Mouse (Mus musculus) G1E (cell line): ENCODE data around the gene Slc37a3. TPM values are rescaled to one million over a fixed set of nuclear protein-coding genes. Genes with fewer than 3 reads are reported as not detected.
A peak's percentile ranks its signal among the peaks of the same experiment; 100 is the strongest.

Experiments used
- ATAC-seq: 2 replicates; pipeline ENCODE4 v1.8.0; 2016; ENCODE audit warnings: mild to moderate bottlenecking; ENCODE audit not compliant: insufficient number of reproducible peaks, poor library complexity, low FRiP score, severe bottlenecking; ENCODE audit errors: extremely low read depth
- DNase-seq: peaks from one replicate; pipeline ENCODE4 v3.0.0; 2012; ENCODE audit warnings: low spot score
- H3K27me3 ChIP-seq: 2 replicates; pipeline ENCODE4 v1.6.1; 2012; ENCODE audit warnings: mild to moderate bottlenecking, low read length, inconsistent platforms; ENCODE audit not compliant: insufficient read depth
- H3K36me3 ChIP-seq: replicated peaks from 2 replicates; pipeline ENCODE3; 2012; ENCODE audit warnings: mild to moderate bottlenecking, inconsistent platforms
- H3K4me1 ChIP-seq: 2 replicates; pipeline ENCODE4 v1.6.1; 2012; ENCODE audit warnings: low read depth, low read length, inconsistent platforms, mixed read lengths; ENCODE audit not compliant: insufficient read depth
- H3K4me3 ChIP-seq: 2 replicates; pipeline ENCODE4 v1.5.1; 2012; ENCODE audit warnings: low read depth, mild to moderate bottlenecking, inconsistent platforms, low read length, moderate library complexity, mixed read lengths
- H3K9me3 ChIP-seq: replicated peaks from 2 replicates; pipeline ENCODE4 v1.6.1; 2012; ENCODE audit warnings: inconsistent platforms
- CTCF ChIP-seq: IDR thresholded peaks from 2 replicates; pipeline ENCODE4 v1.5.1; 2012; ENCODE audit warnings: low read depth, low read length, inconsistent platforms, mixed read lengths
- GATA1 ChIP-seq: IDR thresholded peaks from 2 replicates; pipeline ENCODE4 v1.6.1; 2012; ENCODE audit warnings: borderline replicate concordance, low read length, inconsistent platforms, mixed read lengths
- GATA2 ChIP-seq: IDR thresholded peaks from 2 replicates; pipeline ENCODE4 v1.6.1; 2012; ENCODE audit warnings: low read depth, low read length, inconsistent platforms, borderline replicate concordance
- POLR2AphosphoS5 ChIP-seq: IDR thresholded peaks from 2 replicates; pipeline ENCODE4 v1.6.1; 2012; ENCODE audit warnings: low read depth, low read length, inconsistent platforms; ENCODE audit not compliant: insufficient replicate concordance
- TAL1 ChIP-seq: conservative IDR thresholded peaks from 2 replicates; pipeline ENCODE4 v1.6.1; 2012; ENCODE audit warnings: low read depth, low read length, inconsistent platforms, mixed read lengths
- polyA plus RNA-seq: library from polyadenylated mRNA; stranded (reverse); fragments of >175 nt; gene quantifications from 2 replicates; pipeline ENCODE4 v1.2.3, GENCODE M21; 2012
- total RNA-seq, 2 experiments: library from RNA; stranded (forward) in 1 of 2; stranded (reverse) in 1 of 2; fragments of 200-1000 nt in 1 of 2; fragments of >200 nt in 1 of 2; fragmentation: Nextera tagmentation in 1 of 2; gene quantifications; 2 replicates each; pipeline ENCODE4 v1.2.3; 2014 to 2017

The Slc37a3 gene
- total and polyA plus RNA-seq, 3 experiments = 2.1 to 22.4 (median 18.0) TPM

DNA sequence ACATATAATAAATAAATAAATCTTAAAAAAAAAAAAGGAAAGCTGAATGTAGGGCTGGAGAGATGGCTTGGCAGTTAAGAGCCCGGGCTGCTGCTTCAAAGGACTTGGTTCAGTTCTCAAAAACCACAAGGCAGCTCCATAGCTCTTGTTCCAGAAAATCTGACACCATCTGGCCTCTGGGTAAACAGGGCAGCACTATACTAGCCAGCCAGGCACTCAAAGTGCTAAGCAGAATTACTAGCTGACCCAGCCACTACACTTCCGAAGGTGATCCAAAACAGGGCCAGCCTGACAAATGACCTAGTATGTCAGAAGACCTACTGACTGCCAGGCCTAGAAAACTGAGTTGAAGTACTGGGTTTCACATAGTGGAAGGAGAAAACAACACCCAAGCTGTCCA, 25.7 kb upstream of the Slc37a3 start:
- H3K36me3 ChIP-seq = peaks cover 90% of the 10 kb centered on the region
- TF ChIP-seq CTCF (no peak), POLR2AphosphoS5 (no peak), GATA1 (no peak), TAL1 (no peak), GATA2 (no peak)
- ATAC-seq (no peak), DNase-seq (no peak)
- peaks cover 5% of the 10 kb centered on the region; the same call in 1 of the 2 replicates for H3K4me1 ChIP-seq
- H3K27me3 ChIP-seq = no peaks in the 10 kb centered on the region
- H3K9me3 ChIP-seq = no peaks in the 10 kb centered on the region
- H3K4me3 ChIP-seq = no peak overlapping the region

DNA sequence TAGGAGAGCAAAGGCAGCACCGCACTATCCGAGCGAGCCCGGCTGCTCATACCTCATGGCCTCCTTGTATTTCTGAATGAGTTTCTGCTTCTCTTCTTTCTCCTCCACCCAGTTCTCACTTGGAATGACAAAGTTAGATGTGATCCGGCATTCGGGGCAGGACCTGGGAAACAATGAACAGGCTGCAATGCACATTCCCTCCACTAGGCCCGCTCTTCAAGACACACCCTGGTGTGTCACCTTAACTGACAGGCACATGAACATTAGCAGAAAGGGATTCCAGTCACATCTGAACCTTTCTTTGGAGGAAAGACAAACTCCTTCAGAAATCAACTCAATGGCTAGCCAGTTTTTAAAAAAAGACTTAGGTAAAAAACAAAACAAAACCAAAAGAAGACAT, 22.9 kb upstream of the Slc37a3 start:
- DNase-seq (no peak), ATAC-seq (no peak)

DNA sequence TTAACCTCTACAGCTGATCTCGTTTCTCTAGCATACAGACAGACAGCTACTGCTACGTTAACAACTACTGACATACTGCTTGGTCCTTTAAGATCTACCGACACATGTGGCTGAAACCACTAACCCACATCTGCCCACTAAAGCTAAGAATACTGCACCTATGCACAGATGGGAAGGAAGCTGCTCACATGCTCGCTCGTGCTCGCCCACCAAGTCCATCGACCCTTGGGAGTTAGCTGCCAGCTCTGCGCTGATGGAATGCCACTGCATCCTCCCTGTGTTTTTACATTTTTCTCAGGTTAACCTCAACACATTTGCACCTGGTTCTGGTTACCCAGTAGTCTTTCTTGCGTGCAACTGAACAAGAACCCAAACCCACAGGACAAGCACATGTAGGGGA, 20.9 kb upstream of the Slc37a3 start:
- DNase-seq (no peak), ATAC-seq (no peak)
- Histone ChIP-seq H3K4me3 (no peak overlapping the region), H3K9me3 (no peaks in the 10 kb centered on the region), H3K4me1 (no peaks in the 10 kb centered on the region), H3K27me3 (no peaks in the 10 kb centered on the region), H3K36me3 (peaks cover 82% of the 10 kb centered on the region)
- no peak for TF ChIP-seq TAL1
- no peak for TF ChIP-seq GATA1
- no peak for TF ChIP-seq POLR2AphosphoS5
- no peak for TF ChIP-seq CTCF

More for the DNA sequence above, 22.9 kb upstream of the Slc37a3 start:
- H3K36me3 ChIP-seq = peaks cover 95% of the 10 kb centered on the region
- no peak overlapping the region for H3K4me3 ChIP-seq
- H3K4me1 ChIP-seq = no peaks in the 10 kb centered on the region
- no peaks in the 10 kb centered on the region for H3K9me3 ChIP-seq
- no peaks in the 10 kb centered on the region for H3K27me3 ChIP-seq
- TF ChIP-seq CTCF = peak; percentile 30; the same call in 1 of the 2 replicates
- TF ChIP-seq GATA2 = no peak

DNA sequence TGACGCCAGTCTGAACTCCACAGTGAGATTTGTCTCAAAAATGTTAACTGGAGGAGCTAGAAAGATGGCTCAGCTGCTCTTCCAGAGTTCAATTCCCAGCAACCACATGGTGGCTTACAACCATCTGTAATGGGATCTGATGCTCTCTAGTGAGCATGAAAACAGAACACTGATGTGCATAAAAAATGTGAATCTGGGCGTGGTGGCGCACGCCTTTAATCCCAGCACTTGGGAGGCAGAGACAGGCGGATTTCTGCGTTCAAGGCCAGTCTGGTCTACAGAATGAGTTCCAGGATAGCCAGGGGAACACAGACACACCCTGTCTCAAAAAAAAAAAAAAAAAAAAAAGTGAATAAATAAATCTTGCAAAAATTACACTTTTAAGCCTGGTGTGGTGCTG, 19.6 kb upstream of the Slc37a3 start:
- Histone ChIP-seq H3K4me1 (no peaks in the 10 kb centered on the region), H3K9me3 (no peaks in the 10 kb centered on the region), H3K36me3 (peaks cover 71% of the 10 kb centered on the region), H3K27me3 (no peaks in the 10 kb centered on the region), H3K4me3 (no peak overlapping the region)
- ATAC-seq (no peak), DNase-seq (no peak)
- TF ChIP-seq POLR2AphosphoS5 (no peak), TAL1 (no peak), CTCF (no peak), GATA1 (no peak), GATA2 (no peak)

DNA sequence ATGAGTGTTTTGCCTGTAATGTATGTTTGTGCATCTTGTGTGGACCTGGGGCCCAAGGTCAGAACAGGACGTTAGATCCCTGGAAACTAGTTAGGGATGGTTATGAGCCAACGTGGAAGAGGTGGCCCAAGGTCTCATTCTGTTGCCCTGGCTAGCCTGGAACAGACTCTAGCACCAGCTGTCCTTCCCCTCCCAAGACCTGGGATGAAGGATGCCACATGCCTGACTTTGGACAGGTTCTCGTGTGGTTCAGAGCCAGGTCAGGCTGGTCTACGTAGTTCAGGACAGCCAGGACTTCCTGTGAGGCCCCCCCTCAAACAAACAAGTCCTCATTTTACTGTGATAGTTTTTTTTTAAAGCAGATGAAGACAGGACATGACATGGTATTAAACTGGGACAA, 18.4 kb upstream of the Slc37a3 start:
- no peaks in the 10 kb centered on the region for H3K4me1 ChIP-seq
- H3K4me3 ChIP-seq = no peak overlapping the region
- no peaks in the 10 kb centered on the region for H3K27me3 ChIP-seq
- no peaks in the 10 kb centered on the region for H3K9me3 ChIP-seq
- ATAC-seq (no peak), DNase-seq (no peak)
- H3K36me3 ChIP-seq = peaks cover 60% of the 10 kb centered on the region
- TF ChIP-seq GATA1 (no peak), CTCF (no peak), GATA2 (no peak), TAL1 (no peak), POLR2AphosphoS5 (no peak)

DNA sequence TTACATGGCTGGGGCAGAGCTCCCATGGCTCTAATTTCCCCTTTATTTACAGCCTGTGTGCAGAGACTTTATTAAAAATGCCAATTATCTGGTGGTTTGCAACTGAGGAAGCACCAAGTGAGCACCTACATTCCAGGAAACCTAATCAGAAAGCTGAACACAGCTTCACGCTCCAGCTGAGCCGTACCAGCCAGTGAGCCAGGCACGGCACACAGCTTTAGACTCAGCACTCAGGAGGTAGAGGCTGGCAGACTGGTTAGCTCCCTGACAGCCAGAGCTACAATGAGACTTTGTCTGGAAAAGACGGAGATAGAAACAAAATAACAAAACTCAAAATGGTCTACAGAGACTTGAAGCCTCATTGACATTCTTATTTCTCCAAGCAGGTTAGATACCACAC, 18.0 kb upstream of the Slc37a3 start:
- Histone ChIP-seq H3K4me3 (no peak overlapping the region), H3K36me3 (peaks cover 58% of the 10 kb centered on the region), H3K27me3 (no peaks in the 10 kb centered on the region), H3K9me3 (no peaks in the 10 kb centered on the region), H3K4me1 (no peaks in the 10 kb centered on the region)
- DNase-seq (no peak), ATAC-seq (no peak)
- TF ChIP-seq POLR2AphosphoS5 (no peak), GATA2 (no peak), GATA1 (no peak), TAL1 (no peak), CTCF (no peak)

DNA sequence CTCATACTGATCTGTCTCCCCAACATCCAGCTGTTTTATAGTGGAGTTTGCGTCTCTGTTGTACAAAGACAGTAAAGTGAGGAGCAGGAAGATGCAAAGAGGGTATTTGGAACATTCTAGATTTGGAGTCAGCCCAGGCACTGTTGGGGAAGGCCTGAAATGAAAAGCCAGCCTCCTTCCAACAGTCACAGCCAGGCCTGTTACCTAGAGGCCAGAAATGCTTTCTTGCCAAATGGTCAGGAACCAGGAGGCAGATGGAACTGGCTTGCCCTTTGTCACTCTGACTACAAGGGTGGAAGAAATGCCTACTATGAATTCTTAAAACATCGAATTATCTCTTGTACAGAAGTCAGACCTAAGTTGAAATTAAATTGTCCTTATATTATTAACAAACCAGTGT, 12.5 kb upstream of the Slc37a3 start:
- TF ChIP-seq GATA1 (no peak), CTCF (no peak), POLR2AphosphoS5 (no peak), GATA2 (no peak), TAL1 (no peak)
- no peak for ATAC-seq

More for the DNA sequence above, 12.5 kb upstream of the Slc37a3 start:
- H3K27me3 ChIP-seq = peaks cover 19% of the 10 kb centered on the region
- no peak for DNase-seq
- no peaks in the 10 kb centered on the region for H3K9me3 ChIP-seq
- H3K4me1 ChIP-seq = no peaks in the 10 kb centered on the region
- peaks cover 6% of the 10 kb centered on the region for H3K36me3 ChIP-seq
- H3K4me3 ChIP-seq = no peak overlapping the region
